Mouse (Mus musculus) gastrocnemius, postnatal 4 days (tissue): ENCODE measurements around the gene Hoxd3. TPM values are rescaled to one million over a fixed set of nuclear protein-coding genes. Genes with fewer than 3 reads are reported as not detected.

Experiments used
- DNase-seq, 2 experiments: peaks; one replicate each; pipeline ENCODE4 v3.0.0; 2021 to 2022; ENCODE audit warnings: low spot score in 2 of 2, mixed read lengths in 2 of 2
- total RNA-seq, 2 experiments: library from RNA; stranded (reverse); gene quantifications; 2 replicates each; pipeline ENCODE4 v1.2.3; 2021

The Hoxd3 gene
- total RNA-seq, 2 experiments from 2014 or later: 0.12 TPM; not detected in 1

GRCm38 (mm10) chr2:74691995-74692807 lies 19.5 kb upstream of the Hoxd3 start:
- peak in 1 of 2 experiments; percentile 24 for DNase-seq

GRCm38 (mm10) chr2:74692808-74693431 lies 18.8 kb upstream of the Hoxd3 start:
- no peak for DNase-seq

GRCm38 (mm10) chr2:74693432-74693827 lies 18.3 kb upstream of the Hoxd3 start:
- no peak for DNase-seq

GRCm38 (mm10) chr2:74694066-74694465 lies 17.7 kb upstream of the Hoxd3 start:
- peak in 1 of 2 experiments; percentile 23 for DNase-seq

GRCm38 (mm10) chr2:74695383-74695782 lies 16.3 kb upstream of the Hoxd3 start:
- DNase-seq: no peak

GRCm38 (mm10) chr2:74695813-74696430 lies 15.8 kb upstream of the Hoxd3 start:
- DNase-seq: no peak

GRCm38 (mm10) chr2:74696442-74697335 lies 15.0 kb upstream of the Hoxd3 start:
- DNase-seq: no peak

GRCm38 (mm10) chr2:74697567-74698121 lies 14.1 kb upstream of the Hoxd3 start, which contains the start of gene Hoxd9:
TSS of gene Hoxd9 (plus strand) at chr2:74697727.
- DNase-seq: peak in 1 of 2 experiments; percentile 75

GRCm38 (mm10) chr2:74698201-74699052 lies 13.3 kb upstream of the Hoxd3 start:
- peak in 1 of 2 experiments; percentile 47 for DNase-seq

- no peak for DNase-seq
Observed at GRCm38 (mm10) chr2:74699053-74699430, 12.7 kb upstream of the Hoxd3 start.

GRCm38 (mm10) chr2:74699664-74700545 lies 11.8 kb upstream of the Hoxd3 start:
- no peak for DNase-seq

GRCm38 (mm10) chr2:74700546-74701112 lies 11.1 kb upstream of the Hoxd3 start:
- no peak for DNase-seq

GRCm38 (mm10) chr2:74701949-74702819 lies 9.5 kb upstream of the Hoxd3 start:
- peak in 1 of 2 experiments; percentile 77 for DNase-seq

- no peak for DNase-seq
Observed at GRCm38 (mm10) chr2:74702820-74703219, 8.9 kb upstream of the Hoxd3 start.

GRCm38 (mm10) chr2:74703317-74703716 lies 8.4 kb upstream of the Hoxd3 start:
- no peak for DNase-seq

GRCm38 (mm10) chr2:74703720-74704392 lies 7.9 kb upstream of the Hoxd3 start:
- DNase-seq: no peak
